Mouse (Mus musculus) embryonic fibroblast, embryonic 13.5 days (primary cell): Measurements from ENCODE around the gene Timm13. TPM values are rescaled to one million over a fixed set of nuclear protein-coding genes. Genes with fewer than 3 reads are reported as not detected.

Experiments
- H3K27ac ChIP-seq: 2 replicates; pipeline ENCODE4 v1.5.1; 2012; ENCODE audit warnings: low read length, control low read depth, inconsistent platforms; ENCODE audit not compliant: insufficient read depth
- H3K4me1 ChIP-seq: 2 replicates; pipeline ENCODE4 v1.6.1; 2011; ENCODE audit warnings: low read length; ENCODE audit not compliant: control insufficient read depth, insufficient read depth
- H3K4me3 ChIP-seq: 2 replicates; pipeline ENCODE4 v1.5.1; 2011; ENCODE audit warnings: mild to moderate bottlenecking, control low read depth, low read length; ENCODE audit not compliant: insufficient read depth
- CTCF ChIP-seq: IDR thresholded peaks from 2 replicates; pipeline ENCODE4 v1.5.1; 2011; ENCODE audit warnings: mild to moderate bottlenecking, control low read depth, low read length, moderate library complexity, borderline replicate concordance; ENCODE audit not compliant: insufficient read depth
- POLR2A ChIP-seq: IDR thresholded peaks from 2 replicates; pipeline ENCODE4 v1.6.1; 2011; ENCODE audit warnings: low read depth, mild to moderate bottlenecking, control low read depth, low read length, moderate library complexity
- polyA plus RNA-seq: library from polyadenylated mRNA; stranded (reverse); fragments of >200 nt; gene quantifications from 2 replicates; pipeline ENCODE4 v1.2.4, GENCODE M21; 2011; ENCODE audit warnings: low read depth; ENCODE audit not compliant: missing spikeins, insufficient read length

Gene Timm13
- polyA plus RNA-seq, 1 experiment: 75.8 TPM

DNA sequence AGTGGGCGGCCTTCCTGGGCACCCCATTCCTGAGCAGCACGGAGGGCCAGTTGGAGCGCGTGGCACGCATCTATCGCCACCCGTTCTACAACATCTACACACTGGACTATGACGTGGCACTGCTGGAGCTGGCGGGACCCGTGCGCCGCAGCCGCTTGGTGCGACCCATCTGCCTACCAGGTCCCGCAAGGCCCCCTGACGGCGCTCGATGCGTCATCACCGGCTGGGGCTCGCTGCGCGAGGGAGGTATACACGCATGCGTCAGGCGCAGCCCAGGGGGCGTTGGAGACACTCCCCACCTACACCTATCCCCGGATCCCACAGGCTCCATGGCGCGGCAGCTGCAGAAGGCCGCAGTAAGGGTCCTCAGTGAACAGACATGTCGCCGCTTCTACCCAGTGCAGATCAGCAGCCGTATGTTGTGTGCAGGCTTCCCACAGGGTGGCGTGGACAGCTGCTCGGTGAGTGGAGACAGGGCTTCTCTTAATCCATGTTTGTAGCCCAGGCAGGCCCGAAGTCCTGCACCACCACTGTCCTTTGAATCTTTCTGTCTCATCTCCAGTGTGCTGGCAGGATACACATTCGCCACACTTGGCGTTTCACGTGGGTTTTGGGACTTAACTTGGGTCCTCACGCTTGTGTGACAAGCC is 2.8 kb downstream of the Timm13 start:
- Histone ChIP-seq H3K27ac (no peak overlapping the region), H3K4me1 (0 out of 2 replicates have a peak, but pooled peaks cover 3% of the 10 kb centered on the region), H3K4me3 (no peak overlapping the region)
- TF ChIP-seq CTCF (no peak), POLR2A (peak; percentile 44)

DNA sequence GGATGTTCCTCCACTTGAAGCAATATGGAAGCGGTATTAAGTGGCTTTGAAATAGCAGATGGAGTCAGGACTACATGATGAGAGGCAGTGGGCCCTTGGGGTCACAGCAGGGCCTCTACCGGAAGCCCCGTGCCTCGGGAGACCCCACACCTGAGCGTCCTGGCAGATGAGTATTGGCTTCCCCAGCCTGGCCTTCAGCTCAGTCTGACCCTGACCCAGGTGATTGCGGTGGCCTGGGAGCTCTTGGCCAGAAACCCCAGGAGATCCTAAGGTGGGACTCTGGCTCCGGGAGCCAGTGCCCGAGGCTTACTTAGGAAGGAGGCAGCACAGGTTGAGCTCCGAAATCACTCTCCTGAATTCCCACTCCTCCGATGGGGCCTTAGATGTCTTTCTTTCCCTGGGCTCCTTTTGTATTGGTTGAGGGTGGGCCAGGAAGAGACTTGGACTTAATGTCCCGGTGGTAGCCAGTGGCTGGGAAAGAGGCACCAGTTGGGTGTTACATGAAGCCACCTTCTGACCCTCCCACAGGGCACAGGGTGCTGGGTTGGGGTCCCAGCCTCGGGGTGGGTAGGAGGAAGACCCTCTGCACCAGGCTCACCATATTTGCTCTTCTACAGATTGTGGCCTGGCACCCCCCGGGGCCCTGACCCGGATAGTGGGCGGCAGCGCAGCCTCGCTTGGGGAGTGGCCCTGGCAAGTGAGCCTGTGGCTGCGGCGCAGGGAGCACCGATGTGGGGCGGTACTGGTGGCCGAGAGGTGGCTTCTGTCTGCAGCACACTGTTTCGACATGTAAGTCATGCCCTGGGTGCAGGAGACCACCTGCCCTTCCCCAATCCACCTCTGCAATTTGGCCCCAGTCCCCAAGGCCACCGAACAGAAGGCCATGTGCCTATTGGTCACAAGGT is 3.9 kb downstream of the Timm13 start:
- Histone ChIP-seq H3K4me1 (0 out of 2 replicates have a peak, but pooled peaks cover 3% of the 10 kb centered on the region), H3K27ac (no peak overlapping the region), H3K4me3 (no peak overlapping the region)
- TF ChIP-seq POLR2A (no peak), CTCF (no peak)

DNA sequence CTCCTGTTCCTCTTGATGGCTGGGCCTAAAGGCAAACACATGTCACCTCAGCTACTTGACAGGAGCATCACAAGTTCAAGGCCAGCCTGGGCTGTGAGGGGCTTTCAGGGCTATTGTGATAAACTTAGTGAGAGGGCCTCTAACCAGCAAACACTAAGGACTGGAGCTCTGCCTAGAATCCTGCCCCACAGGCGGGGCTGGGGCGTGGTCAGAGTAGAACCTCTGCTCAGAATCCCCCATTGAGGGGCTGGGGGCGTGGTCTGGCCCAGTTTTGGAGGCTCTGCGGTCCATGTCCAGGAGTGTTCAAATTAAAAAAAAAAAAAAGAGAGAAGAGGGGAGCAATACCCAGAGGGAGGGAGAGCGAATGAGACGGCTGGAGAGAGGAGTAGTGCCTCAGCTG is 5.1 kb downstream of the Timm13 start:
- no peak for TF ChIP-seq CTCF
- Histone ChIP-seq H3K27ac (no peak overlapping the region), H3K4me1 (0 out of 2 replicates have a peak, but pooled peaks cover 3% of the 10 kb centered on the region), H3K4me3 (no peak overlapping the region)

DNA sequence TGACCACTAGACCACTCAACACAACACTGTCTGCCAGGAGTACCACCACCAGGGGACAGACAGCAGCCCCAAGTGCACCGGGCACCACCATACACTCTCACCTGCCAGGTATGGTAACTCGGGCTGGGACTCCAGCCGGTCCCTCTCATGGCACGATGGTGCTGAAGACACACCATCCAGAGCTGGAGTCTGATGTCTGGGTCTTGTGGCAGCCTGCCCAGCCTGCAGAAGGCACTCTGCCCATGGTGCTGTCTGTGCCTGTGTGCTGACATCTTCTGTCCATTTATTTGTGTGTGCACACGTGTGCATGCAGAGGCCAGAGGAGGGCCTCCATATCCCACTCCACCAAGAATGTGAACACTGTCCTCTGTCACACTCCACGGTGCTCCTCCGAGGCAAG is 5.7 kb downstream of the Timm13 start:
- TF ChIP-seq POLR2A (no peak), CTCF (no peak)
- Histone ChIP-seq H3K27ac (no peak overlapping the region), H3K4me3 (no peak overlapping the region), H3K4me1 (0 out of 2 replicates have a peak, but pooled peaks cover 3% of the 10 kb centered on the region)

DNA sequence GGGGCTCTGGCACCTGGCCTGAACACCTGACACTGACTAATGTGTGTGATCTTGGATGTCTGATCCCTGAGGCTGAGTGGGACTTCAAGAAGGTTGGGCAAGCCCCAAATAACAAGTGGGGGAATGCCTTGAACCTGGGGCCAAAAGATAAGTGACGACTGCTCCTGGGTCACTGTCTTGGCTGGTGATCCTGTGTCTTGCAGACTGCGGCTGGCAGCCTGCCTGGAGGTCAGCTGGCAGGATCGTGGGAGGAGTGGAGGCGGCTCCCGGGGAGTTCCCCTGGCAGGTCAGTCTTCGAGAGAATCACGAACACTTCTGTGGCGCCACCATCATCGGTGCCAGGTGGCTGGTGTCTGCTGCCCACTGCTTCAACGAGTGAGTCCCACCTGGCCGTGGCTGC is 13.6 kb downstream of the Timm13 start:
- TF ChIP-seq POLR2A: no peak
- TF ChIP-seq CTCF: no peak
- H3K27ac ChIP-seq: no peak overlapping the region
- H3K4me1 ChIP-seq: no peaks in the 10 kb centered on the region
- no peak overlapping the region for H3K4me3 ChIP-seq

DNA sequence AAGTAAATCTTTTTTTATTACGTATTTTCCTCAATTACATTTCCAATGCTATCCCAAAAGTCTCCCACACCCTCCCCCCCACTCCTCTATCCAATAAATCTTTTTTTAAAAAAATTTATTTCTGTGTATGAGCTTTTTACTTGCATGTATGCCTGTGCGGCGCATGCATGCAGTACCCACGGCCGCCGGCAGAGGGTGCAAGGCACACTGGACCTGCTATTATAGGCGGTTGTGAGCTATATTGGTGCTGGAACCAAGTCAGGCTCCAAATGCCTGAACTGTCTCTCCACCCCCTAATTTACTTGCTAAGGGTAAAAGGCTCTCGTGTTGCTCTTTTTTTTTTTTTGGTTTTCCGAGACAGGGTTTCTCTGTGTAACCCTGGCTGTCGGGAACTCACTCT is 19.5 kb downstream of the Timm13 start:
- no peak overlapping the region for H3K27ac ChIP-seq
- TF ChIP-seq POLR2A: no peak
- peak; percentile 93 for TF ChIP-seq CTCF
- H3K4me1 ChIP-seq: no peaks in the 10 kb centered on the region
- H3K4me3 ChIP-seq: no peak overlapping the region

DNA sequence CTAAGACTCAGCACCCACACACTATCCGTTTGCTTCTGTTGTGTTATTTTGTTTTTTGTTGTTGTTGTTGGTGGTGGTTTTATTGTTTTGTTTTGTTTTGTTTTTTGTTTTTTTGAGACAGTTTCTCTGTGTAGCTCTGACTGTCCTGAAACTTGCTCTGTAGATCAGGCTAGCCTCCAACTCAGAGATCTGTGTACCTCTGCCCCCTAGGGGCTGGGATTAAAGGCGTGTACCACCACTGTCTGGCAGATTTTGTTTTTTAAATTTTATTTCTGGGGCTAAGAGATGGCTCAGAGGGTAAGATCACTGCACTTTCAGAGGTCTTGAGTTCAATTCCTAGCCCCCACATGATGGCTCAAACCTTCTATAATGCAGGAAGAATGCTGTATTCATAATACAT is 19.9 kb downstream of the Timm13 start:
- no peak overlapping the region for H3K27ac ChIP-seq
- TF ChIP-seq POLR2A (no peak), CTCF (no peak)
- no peaks in the 10 kb centered on the region for H3K4me1 ChIP-seq
- H3K4me3 ChIP-seq: no peak overlapping the region

DNA sequence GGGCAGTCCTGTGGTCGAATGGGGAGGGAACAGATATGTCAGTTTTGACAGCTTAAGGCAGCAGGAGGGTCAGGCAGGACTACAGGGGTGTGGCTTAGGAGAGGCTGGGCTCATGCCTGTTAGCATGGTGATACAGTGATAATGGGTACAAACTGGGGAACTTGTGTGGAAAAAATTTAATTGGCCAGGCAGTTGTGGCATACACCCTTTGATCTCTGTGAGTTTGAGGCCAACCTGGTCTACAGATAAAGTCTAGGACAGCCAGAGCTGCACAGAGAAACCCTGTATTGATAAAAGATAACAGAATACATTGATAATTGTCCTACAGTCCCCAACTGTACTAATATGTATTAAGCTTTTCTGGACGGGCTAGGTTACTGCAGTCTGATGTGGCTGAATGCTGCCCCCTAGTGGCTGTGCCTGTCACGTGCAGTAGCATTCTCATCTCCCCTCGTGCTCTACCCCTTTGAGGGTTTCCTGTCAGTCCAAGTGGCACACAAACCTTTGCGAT is 20.6 kb downstream of the Timm13 start:
- TF ChIP-seq POLR2A (no peak), CTCF (peak; percentile 97)
- H3K27ac ChIP-seq: no peak overlapping the region
- no peaks in the 10 kb centered on the region for H3K4me1 ChIP-seq
- H3K4me3 ChIP-seq: no peak overlapping the region

DNA sequence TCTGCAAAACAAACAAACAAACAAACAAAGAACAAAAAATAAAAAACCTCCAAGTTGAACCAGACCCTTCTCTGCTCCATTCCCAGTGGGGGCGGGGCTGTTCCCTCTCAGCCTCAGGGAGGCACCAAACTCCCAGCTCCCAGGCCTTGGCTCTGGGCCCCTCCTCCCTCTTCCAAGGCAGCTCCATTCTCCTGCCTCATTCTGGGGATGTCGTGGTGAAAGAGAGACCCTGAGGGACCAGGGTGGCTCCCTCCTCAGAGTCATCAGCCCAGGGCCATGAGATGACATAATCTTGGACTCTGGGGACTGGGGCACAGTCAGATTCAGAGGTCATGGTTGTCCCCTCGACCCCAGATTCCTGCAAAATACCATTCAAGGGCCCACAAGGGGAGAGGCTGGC is 24.2 kb downstream of the Timm13 start:
- no peak for TF ChIP-seq CTCF
- TF ChIP-seq POLR2A: no peak
- H3K4me3 ChIP-seq: no peak overlapping the region
- no peak overlapping the region for H3K27ac ChIP-seq
- H3K4me1 ChIP-seq: no peaks in the 10 kb centered on the region

DNA sequence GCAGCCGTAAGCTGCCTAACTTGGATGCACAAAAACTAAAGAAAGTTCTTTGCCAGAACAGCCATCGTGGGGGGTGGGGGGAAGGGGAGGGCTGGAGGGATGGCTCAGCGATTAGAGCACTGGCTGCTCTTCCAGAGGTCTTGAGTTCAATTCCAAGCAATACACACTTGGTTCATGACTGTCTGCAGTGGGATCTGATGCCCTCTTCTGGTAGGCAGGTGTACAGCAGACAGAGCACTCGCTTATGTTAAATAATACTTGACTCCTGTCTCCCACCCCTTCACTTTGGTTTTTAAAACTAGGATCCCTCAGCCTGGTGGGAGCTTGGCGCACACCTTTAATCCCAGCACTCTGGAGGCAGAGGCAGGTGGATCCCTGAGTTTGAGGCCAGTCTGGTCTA is 24.7 kb downstream of the Timm13 start:
- no peak overlapping the region for H3K27ac ChIP-seq
- no peaks in the 10 kb centered on the region for H3K4me1 ChIP-seq
- H3K4me3 ChIP-seq: no peak overlapping the region
- no peak for TF ChIP-seq POLR2A
- peak; percentile 68; the same call in 1 of the 2 replicates for TF ChIP-seq CTCF
